Mouse (Mus musculus) retina, postnatal 7 days (tissue): Measurements from ENCODE around the gene Sbpl.
A peak's percentile ranks its signal among the peaks of the same experiment; 100 is the strongest.

Experiments
- DNase-seq: peaks from one replicate; pipeline ENCODE4 v3.0.0-alpha.2; 2012; ENCODE audit warnings: low read depth, low spot score

Sbpl gene

DNA sequence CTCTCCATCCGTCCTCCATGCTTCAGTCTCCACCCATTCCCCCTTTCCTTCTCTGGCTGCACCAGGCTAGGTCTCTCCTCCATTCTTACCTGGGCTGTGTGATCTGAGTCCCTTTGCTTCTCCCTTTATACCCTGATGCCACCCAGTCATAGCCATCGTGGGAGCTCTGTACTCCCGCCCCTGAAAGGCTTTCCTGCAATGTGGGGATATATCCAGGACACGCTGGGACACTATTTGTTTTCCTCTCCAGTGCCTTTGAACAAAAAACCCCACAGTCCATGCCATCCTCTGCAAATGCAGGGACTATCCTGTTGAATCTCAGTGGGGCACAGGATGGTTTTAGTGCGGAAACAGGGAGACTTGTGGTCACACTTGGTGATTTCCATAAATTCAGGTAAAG, at the start of gene Sbpl:
TSS of gene Sbpl (minus strand) at position 101 of the 400 bp plus-strand sequence.
- DNase-seq, result no peak

DNA sequence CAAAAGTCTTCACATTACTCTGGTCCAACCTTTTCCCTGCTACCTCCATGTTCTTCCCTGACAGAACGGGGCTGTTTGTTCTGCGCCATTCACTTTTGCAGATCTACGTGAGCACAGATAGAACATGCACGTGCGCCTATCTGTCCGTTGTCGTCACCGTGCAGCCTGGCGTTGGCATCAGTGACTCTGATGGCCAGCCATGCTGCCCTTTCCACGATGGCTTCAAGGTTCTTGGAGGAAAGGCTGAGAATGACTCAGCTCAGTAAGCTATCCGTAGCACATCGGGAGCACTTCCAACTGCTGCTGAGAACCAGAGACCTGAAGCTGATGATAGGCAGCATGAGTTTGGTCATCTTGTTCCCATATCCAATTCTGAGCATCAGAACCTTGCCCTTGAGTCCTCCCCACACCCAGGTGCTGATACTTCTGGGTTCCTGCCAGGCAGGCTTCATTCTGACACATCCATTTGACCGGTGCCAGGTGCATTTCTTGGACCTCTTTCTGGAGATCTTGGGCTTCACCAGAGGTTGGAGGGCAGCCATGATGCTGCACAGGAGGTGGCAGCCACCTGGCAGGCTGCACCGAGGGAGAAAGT, 49.1 kb upstream of the Sbpl start:
- no peak for DNase-seq

DNA sequence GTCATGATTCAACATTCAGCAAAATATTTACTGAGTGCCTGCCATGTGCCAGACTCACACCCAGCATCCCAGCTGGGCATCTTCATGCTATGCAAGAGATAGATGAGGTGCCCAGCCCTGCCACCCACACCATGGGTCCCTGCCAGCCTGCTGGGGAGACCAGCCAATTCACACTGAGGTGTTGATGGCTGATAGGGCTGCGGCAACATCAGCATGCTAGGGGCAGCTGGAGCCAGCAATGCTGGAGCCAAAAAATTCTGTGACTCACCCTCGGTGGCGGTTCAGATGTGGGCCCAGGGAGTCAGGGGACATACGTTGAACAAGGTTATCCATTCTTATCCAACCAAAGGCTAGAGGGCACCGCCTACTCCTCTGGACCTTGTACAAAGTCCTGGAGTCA, 45.3 kb upstream of the Sbpl start:
- no peak for DNase-seq

DNA sequence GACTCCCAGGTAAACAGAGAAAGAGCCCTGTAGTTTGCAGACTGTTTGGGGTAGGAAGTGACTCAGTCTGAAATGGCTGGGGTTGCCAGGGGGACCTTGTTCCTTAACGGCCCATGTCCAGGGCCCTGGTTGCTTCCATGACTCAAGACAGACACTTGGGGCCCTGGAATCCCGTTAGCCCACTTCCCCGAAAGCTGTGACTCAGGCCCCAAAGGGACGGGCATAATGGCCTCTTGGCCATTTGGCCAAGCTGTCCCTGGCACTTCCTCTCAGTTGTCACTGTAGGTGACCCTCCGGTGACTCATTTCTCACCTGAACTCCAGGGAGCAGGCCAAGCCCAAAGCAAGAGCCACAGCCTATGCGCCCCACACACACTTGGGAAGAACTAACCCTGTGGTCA, 43.3 kb upstream of the Sbpl start:
- DNase-seq, result no peak

DNA sequence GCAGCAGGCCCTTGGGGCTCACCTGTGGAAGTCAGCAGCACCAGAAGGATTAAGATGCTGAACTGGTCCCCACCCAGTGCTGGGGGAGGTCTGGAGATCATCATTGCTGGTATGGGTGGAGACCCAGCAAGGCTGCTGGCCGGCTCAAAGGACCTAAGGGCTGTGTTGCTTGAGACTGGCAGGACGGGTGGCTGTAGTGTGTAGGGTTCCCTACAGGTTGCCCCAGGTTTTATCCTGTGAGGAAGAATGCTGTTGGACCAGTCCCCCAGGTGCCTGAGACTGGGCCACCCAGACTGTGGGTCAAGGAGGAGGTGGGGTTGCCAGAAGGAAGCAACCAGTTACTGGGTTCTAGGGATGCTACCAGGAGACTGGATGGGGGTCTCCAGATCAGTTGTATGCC, 42.8 kb upstream of the Sbpl start, which contains the start of gene Prss22:
TSS of gene Prss22 (minus strand) at position 200 of the 400 bp plus-strand sequence.
- no peak for DNase-seq

DNA sequence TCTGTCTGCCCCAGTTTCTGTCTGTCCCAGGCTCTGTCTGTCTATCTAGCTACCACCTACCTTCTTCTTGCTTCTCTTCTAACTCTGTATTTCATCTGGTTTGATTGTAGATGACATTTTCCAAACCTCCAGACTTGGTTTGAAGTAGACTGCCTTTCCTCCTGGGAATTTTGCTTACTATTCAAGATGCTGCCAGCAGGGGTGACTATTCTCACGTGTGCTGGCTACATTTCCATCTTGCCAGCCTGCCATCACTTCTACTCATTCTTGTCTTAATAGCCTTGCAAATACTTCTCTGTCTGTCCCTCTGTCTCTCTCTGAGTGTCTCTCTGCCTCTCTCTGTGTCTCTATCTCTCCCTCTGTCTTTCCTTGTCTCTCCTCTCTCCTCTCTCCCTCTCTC, 40.3 kb upstream of the Sbpl start:
- DNase-seq, result no peak

DNA sequence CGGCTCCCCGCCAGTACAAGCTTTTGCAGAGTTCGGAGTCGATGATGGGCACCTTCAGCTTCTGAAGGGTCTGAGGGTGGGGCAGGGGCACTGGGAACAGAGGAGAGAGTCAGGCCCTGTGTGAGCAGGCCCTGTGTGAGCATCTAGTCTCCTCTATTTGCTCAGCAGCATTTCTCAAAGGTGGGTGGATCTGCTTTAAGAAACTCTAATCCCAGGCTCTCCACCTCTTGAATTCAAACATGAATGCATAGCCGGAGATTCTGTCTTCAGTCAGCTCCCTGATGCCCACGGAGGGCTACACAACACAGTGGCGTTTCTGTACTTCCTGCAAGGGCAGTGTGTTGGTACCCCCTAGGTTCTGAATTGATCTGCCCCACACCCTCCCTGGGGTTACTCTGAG, 39.6 kb upstream of the Sbpl start:
- DNase-seq, result no peak

DNA sequence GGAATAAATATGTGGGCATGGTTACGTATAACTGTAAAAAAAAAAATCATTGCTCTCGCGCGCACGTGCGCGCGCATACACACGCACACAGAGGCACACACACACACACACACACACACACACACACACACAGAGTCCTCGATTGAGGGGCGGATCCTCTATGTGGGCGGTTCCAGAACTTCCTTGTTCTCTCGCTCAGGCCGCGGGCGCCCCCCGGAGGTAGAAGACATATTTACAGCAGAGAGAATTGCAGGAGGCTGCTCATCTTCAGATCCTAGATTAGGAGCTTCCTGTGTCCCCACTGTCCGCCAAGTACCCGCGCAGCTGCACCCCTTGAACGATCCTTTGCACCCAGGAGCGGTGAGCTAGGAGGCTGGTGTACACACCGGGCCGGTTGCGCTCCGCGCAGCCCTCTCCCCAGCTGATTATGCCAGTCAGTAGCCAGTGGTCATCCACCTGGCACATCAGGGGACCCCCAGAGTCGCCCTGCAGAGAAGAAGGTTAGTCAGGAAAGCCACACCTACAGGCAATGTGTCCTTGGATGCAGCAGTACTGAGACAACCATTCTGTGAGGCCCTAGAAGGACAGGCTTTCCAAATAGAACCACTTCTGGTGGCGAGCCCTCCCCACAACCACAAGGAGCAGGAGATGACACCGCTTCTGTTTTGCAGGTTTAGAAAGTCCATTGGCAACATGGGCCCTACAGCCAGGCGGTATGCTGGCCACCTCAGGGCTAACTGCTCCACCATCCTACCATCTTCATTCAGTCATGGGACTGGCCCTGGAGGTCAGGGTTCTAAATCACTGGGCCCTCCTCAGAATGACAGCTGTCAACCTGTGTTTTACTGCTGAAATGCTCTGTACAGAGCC, 38.7 kb upstream of the Sbpl start:
- DNase-seq, result peak; percentile 81

DNA sequence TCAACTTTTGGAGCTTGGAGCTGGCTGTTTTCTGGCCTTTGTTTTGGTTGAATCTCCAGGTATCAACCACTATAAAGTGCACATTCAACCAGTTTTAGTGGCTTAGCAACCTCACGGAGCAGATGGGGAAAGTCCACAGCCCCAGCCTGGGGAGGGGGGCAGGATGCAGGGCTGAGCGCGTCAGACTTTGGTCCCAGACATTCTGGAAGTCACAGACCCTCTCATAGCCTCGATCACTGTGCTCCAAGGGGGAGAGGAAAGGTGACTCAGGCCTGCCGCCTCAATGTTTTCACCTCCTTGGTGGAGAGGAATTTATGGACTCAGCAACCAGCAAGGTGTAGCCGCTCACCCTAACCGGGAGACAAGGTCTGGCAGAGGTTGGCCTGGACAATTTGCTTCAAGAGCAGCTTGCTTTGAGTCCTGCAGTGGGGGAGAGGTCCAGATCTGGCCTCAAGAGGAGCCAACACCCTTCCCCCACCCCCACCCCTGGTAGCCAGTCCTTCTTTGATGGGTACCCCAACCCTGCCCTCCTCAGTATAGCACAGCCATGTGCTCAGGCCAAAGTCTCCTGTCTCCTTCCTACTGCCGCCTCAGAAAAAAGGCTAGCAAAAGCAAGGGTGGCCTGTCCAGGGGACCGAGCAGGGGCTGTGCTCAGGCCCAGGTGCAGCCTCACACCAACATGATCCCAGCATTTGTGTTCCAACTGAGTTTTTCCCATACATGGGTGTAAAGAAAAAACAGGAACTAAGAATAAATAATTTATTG, 37.9 kb upstream of the Sbpl start:
- no peak for DNase-seq

DNA sequence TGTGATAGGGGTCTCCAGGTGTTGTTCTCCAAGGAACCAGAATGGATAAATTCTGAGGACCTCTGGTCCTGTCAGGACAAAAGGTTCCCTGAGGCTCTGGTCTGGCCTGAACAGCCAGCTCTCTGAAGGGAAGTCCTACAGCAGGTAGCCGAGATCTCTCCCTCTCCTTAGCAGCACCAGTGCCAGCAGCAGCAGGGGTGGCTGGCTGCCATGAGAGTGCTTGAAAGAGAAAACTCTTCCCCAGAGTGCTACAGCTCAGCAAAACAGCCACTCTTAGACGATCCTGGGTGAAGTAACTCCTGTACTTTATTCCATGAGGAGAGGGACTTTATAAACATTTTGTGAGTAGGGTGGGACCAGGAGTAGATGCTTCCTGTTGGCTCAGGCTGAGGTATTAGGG, 34.7 kb upstream of the Sbpl start:
- no peak for DNase-seq

DNA sequence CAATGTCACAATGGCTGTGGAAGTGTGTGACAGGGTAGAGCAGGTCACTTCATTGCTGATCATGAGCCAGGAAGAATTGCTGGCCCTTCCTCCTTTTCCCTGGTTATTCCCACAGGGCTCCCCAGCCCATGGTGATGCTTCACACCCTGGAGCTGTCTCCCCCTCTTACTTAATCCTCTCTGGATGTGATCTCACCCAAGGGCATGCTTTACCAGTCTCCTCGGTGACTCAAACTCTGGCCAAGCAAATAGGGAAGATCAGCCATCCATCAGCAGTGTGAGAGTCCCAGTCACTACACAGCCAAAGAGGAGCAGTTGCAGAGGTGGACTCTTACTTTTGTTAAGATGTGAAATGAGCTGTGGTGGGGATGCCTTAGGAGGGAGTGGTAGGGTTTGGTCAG, 29.9 kb upstream of the Sbpl start:
- DNase-seq, result no peak

DNA sequence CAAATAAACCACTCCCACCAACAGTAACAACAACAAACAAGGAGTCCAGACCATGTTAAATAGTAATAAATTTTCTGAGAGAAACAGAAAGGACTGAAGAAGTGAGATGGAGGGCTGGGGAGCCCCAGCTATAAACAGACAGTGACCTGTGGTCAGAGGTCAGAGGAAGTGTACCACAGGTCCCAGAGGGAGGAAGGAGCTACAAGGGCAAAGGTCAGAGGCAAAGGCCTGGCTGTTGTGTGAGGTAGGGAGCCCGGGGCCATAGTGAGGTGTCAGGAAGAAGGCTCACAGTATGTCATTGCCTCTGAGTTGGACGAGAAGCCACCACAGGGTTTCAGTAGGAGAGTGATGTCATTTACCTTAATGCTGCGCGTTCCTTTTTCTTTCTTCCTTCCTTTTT, 27.8 kb upstream of the Sbpl start:
- DNase-seq, result no peak

DNA sequence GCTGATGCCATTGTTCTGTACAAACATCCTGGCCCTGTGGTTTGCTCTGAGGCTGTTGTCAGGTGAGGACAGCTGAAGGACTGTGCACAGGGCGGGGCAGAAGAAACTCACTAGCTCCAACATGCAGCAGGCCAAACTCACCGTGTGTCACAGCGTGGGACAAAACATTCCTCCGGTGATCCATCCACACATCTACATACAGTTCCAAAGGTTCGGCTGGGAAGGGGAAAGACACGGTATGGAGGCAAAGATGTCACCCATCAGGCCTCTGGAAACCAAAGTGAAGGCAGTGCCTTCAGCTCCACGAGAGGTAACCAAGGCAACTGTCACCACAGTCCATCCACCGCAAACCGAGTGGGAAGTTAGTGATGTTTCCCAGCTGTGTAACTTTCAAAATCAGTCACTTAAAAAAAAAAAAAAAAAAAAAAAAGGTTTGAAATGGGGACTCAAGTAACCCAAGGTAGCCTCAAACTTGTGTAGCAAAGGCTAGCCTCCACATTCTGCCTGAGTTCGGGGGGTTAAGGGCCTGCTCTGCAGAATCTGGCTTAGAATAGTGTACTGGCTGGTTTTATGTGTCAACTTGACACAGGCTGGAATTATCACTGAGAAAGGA, 25.3 kb upstream of the Sbpl start, which contains the start of gene Prss30:
TSS of gene Prss30 (minus strand) at position 270 of the 613 bp plus-strand sequence.
- no peak for DNase-seq

DNA sequence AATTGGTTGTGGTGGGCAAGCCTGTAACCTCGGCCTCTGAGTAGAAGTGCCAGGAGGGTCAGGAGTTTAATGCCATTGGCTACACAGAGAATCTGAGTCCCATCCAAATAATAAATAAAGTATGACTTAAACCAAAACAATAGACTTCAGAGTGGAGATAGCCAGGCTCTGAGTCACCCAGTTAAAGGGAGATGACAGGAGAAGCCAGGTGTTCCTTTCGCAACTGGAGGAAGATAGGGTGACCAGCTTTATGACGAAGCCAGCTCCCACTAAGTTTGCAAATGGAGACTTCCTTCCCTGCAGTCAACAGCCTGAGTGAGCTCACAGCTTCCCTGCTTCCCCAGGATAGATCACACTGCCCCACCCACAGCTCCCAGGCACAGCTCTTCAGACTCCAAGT, 24.4 kb upstream of the Sbpl start:
- DNase-seq, result no peak

DNA sequence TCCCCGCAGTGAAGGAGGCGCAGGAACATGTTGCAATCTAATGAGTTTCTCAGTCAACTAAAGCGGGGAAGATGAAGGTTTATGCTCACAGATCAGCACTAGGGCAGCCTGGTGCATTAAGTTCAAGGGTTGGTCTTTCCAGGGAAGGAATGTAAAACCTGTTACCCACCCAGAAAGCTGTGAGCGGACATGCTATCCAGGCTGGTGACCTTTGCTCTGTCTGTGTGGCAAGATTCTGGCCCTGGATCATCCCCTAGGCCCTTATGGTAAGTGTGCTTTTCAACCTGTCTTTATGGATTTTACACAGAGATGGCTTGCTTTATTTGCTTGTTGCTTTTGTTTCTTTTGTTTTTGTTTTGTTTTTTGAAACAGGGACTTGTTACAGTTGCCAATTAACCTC, 21.6 kb upstream of the Sbpl start:
- no peak for DNase-seq

DNA sequence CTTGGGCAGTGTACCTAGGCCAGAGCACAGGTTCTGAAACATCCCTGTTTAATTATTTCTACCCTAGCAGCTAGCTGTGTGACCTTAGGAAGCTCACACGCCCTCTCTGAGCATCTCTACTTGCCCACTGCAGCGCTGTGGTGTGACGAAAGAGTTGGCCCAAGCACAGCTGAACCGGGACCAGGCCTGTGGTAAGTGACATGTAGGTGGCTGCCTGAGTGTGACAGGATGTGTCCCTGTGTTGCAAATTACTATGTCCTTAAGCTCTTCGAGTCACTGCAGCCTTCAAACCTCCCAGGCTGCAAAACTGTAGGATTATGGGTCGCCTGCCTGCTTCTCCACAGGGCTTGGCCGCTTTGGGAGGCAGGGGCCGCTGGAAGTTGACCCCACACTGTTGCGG, 16.2 kb upstream of the Sbpl start:
- no peak for DNase-seq

DNA sequence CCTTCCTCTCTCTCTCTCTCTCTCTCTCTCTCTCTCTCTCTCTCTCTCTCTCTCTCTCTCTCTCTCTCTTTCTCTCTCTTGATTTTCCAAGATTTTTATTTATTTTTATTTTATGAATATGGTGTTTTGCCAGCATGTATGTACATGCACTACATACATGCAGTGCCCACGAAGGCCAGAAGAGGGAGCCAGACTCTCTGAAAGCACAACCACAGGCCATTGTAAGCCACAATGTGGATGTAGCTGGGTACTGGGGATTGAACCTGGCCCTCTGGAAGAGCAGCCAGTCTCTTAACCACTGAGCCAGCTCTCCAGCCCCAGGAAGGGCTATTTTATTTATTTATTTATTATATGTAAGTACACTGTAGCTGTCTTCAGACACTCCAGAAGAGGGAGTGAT, 14.2 kb upstream of the Sbpl start:
- peak; percentile 45 for DNase-seq

DNA sequence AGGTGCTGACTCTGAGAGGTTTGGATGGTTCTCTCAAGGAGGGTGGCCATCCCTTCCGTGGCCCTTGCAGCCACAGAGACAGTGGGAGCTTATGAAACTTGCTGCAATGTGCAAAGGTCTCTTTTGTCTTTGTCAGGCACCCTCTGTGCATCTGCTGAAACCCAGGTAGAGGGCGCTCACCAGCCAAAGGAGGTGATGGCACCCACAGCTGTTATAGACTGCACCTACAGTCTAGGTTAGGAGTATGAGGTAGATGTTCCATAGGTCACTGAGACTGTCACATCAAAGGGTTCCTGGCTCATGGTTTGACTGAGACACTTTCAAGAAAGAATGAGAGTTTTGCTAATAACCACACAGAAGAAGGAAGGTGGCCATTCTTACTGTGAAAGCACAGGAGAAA, 13.7 kb upstream of the Sbpl start:
- DNase-seq, result no peak

DNA sequence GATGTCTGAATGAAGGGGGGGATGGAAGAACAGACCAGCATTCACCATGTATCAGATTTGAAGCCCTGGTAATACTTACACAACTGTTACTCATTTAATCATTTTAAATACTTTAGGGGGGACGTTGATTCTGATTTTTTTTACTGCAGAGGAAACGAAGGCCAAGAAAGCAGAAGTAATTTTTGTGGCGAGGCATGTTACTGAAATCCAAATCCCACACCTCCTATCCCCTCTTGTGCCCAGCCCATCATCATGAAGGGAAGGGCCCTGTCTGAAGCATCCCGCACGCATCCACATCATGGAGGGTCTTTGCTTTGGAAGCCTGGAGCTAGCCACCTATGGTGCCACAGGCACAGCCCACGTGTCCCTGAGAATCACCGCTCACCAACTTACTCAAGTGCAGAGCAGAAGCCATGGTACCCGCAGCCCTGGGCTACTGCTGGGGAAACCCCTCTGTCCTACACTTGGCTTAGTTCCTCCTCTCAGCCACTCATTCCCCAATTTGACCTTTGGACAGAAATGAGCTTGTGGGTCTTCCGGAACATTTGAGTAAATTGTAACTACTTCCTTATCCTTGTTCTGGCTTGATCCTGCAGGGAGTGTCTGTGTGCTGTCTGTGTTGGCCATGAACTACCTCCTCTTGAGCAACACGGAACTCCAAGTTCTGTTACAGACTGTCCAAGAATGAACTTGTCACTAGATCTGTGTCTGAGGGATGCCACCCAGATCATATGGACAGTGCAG, 11.8 kb upstream of the Sbpl start:
- DNase-seq, result no peak

DNA sequence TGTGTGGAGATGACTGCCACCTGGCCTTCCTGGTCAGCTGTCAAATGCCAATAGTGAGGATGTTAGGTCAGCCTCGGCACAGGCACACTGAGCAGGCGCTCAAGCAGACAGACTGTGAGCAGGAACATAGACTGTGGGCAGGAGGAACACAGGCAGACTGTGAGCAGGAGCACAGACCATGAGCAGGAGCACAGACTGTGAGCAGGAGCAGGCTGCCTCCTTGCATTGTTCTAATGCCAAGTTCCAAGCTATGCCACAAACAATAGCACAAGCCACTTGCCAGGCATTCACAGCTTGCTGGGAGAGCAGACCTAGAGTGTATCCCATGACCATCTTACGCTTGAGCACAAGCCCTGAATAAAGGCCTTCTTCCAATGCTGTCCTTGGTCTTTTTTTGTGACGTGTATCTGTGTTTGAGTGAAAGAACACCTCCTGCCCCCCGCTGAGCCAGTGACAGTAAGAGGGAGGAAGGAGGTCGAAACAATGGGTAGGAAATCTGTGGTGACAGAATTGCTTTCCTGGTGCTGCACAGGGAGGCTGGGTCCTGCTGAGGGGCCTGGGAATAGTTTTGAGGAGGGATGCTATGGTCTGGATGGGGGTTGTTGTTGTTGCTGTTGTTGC, 10.8 kb upstream of the Sbpl start:
- no peak for DNase-seq

DNA sequence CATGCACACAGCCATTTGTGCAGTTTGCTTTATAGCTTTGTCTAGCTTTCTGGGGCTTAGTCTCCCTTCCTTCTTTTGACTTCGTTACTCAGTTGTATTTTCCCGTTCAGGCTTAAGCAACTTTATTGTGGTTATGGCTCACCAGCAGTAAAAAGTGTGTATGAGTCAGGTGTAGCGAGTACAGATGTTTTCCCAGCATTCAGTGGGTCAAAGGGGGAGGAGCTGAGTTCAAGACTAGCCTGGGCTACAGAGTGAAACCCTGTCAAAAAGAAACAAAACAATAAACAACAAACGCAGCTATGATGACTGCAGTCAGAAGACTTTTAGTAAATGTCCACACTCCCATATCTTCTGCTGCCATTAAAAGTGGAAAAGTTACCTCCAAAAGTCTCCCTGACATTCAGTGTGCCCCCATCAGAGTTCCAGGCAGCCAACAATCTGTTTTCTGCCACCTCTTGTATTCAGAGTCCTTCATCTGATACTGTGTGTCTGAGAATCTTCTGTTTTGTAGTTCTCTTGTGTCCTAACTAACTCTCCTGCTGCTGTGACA, 6.6 kb upstream of the Sbpl start:
- no peak for DNase-seq
